Mouse (Mus musculus) erythroblast, embryonic 14.5 days (primary cell): Measurements from ENCODE around the gene Lats2. TPM values are rescaled to one million over a fixed set of nuclear protein-coding genes. Genes with fewer than 3 reads are reported as not detected.

Source experiments
- H3K27me3 ChIP-seq: 2 replicates; pipeline ENCODE4 v1.6.1; 2012; ENCODE audit warnings: inconsistent platforms; ENCODE audit not compliant: control insufficient read depth
- H3K36me3 ChIP-seq: 2 replicates; pipeline ENCODE4 v1.6.1; 2012; ENCODE audit warnings: mild to moderate bottlenecking, inconsistent platforms; ENCODE audit not compliant: control insufficient read depth
- H3K4me1 ChIP-seq: 2 replicates; pipeline ENCODE4 v1.6.1; 2012; ENCODE audit warnings: inconsistent platforms; ENCODE audit not compliant: control insufficient read depth
- H3K4me3 ChIP-seq: replicated peaks from 2 replicates; pipeline ENCODE3; 2012; ENCODE audit warnings: moderate library complexity, mild to moderate bottlenecking, inconsistent platforms
- H3K9me3 ChIP-seq: 2 replicates; pipeline ENCODE4 v1.6.1; 2012; ENCODE audit warnings: low read length, inconsistent platforms, mixed read lengths; ENCODE audit not compliant: control insufficient read depth
- GATA1 ChIP-seq: IDR thresholded peaks from 2 replicates; pipeline ENCODE4 v1.6.1; 2012; ENCODE audit warnings: low read length, inconsistent platforms, mixed read lengths
- TAL1 ChIP-seq: IDR thresholded peaks from 3 replicates; pipeline ENCODE4 v1.6.1; 2012; ENCODE audit warnings: low read length, inconsistent platforms, mixed read lengths
- polyA plus RNA-seq: library from polyadenylated mRNA; stranded (reverse); fragments of >175 nt; gene quantifications from 2 replicates; pipeline ENCODE4 v1.2.3, GENCODE M21; 2012

The Lats2 gene
- polyA plus RNA-seq, 1 experiment = 1.5 TPM

DNA sequence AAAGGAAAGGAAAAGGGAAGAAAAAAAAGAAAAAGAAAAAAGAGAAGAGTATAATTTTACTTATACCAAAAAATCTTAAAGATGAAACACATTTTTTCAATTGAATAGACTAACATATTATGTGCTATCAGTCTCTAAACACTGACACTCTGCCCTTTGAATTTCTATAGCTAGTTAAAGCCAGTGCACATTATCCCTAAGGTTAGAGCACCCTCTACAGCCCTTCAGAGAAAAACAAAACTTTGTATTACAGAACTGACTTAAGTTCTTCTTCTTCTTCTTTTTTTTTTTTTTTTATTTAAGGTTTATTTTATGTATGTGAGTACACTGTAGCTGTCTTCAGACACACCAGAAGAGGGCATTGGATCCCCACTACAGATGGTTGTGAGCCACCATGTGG is 108.7 kb downstream of the Lats2 start:
- Histone ChIP-seq H3K4me3 (no peak overlapping the region), H3K27me3 (no peaks in the 10 kb centered on the region), H3K4me1 (peaks cover 3% of the 10 kb centered on the region; the same call in 1 of the 2 replicates), H3K9me3 (no peaks in the 10 kb centered on the region), H3K36me3 (peaks cover 60% of the 10 kb centered on the region)
- TF ChIP-seq TAL1 (no peak), GATA1 (no peak)

DNA sequence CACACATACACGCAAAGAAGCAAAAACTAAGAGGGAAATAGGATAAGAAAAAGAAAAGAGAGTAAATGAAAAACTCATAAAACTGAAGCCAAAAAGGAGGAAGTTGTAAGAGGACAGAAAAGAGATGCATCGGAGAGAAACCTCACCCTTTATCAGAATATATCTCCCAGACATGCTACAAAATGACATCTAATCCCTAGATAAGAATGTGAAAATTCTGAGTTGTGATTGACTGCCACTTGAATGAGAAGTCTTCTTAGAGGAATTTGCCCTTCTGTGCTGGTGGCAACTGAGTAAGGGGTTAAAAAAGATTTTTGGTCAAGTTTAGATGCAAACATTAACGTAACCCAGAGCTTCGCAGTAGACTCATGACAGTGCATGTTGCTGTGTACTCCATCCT is 112.0 kb downstream of the Lats2 start:
- TF ChIP-seq GATA1 (no peak), TAL1 (no peak)
- no peak overlapping the region for H3K4me3 ChIP-seq
- H3K9me3 ChIP-seq = no peaks in the 10 kb centered on the region
- peaks cover 2% of the 10 kb centered on the region; the same call in 1 of the 2 replicates for H3K4me1 ChIP-seq
- no peaks in the 10 kb centered on the region for H3K27me3 ChIP-seq
- H3K36me3 ChIP-seq = peaks cover 67% of the 10 kb centered on the region

Other genes with a start within 250 kb of the Lats2 start
- not detected in 2 replicates for gene Il17d, start 233.6 kb downstream of the Lats2 start, polyA plus RNA-seq
- gene Eef1akmt1, start 186.8 kb downstream of the Lats2 start, polyA plus RNA-seq = 0.10 and 0.20 TPM in 2 replicates
- 0.42 and 0.72 TPM in 2 replicates for gene Xpo4, start 93.0 kb downstream of the Lats2 start, polyA plus RNA-seq
- 0.20 and 0.37 TPM in 2 replicates for gene Gm49361, start 12.3 kb downstream of the Lats2 start, polyA plus RNA-seq
- gene Sap18, start 39.8 kb upstream of the Lats2 start, polyA plus RNA-seq = 83.5 and 87.7 TPM in 2 replicates
- 0.33 and 0.77 TPM in 2 replicates for gene Ska3, start 67.8 kb upstream of the Lats2 start, polyA plus RNA-seq
- 67.6 and 75.2 TPM in 2 replicates for gene Mrpl57, start 67.8 kb upstream of the Lats2 start, polyA plus RNA-seq
- 0.01 TPM in 1 of 2 replicates, not detected in the other for gene Zdhhc20, start 131.9 kb upstream of the Lats2 start, polyA plus RNA-seq
- gene Micu2, start 240.9 kb upstream of the Lats2 start, polyA plus RNA-seq = 2.2 and 5.8 TPM in 2 replicates